Mouse (Mus musculus): ENCODE data around the gene Sh3glb1.

DNA sequence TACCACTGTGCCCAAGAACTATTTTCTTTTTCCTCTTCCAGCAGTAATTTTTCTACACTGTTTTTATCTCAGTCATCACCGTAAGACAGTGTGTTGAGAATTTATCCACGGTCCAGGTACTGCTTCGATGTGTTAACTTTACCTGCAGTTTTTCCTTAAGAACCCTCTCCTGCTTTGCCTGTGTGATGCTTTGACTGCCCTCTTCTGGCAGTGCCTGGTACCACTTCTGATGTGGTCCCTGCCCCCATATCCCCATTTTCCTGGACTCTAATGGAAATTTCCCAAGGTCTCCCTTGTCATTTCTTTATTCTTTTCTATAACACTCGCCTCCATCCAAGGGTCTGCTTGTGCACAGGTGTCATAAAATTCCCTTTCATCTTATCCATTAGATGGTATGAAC is 3.3 kb upstream of the Sh3glb1 start:
- TF ChIP-seq POLR2A (IDR thresholded peaks at IDR 0.05; ENCODE audit: borderline replicate concordance, low read depth, low read length) (no peak), CTCF (IDR thresholded peaks at IDR 0.05; ENCODE audit: low read depth, low read length) (peak; percentile 65)
